Mouse (Mus musculus) E14TG2a.4 (cell line): ENCODE results near the gene 4930524B15Rik.
"Not testable (repeated sequence)": the region's sequence is repeated elsewhere in the genome, so short reads cannot be mapped to it uniquely, and the experiment has no call there.

ENCODE experiments used
- H3K27me3 ChIP-seq: 2 replicates; pipeline ENCODE4 v1.6.1; 2014; ENCODE audit warnings: low read length, control low read depth; ENCODE audit not compliant: insufficient read depth
- H3K36me3 ChIP-seq: 2 replicates; pipeline ENCODE4 v1.6.1; 2014; ENCODE audit warnings: low read length, control low read depth; ENCODE audit not compliant: insufficient read depth
- H3K4me1 ChIP-seq: replicated peaks from 2 replicates; pipeline ENCODE4 v1.6.1; 2014; ENCODE audit warnings: low read depth, low read length, control low read depth
- H3K4me3 ChIP-seq: replicated peaks from 2 replicates; pipeline ENCODE4 v1.5.1; 2014; ENCODE audit warnings: mild to moderate bottlenecking, low read length
- H3K9me3 ChIP-seq: 2 replicates; pipeline ENCODE4 v1.6.1; 2014; ENCODE audit warnings: low read length, control low read depth
- CTCF ChIP-seq: conservative IDR thresholded peaks from 2 replicates; pipeline ENCODE4 v1.5.1; 2014; ENCODE audit warnings: low read length
- NANOG ChIP-seq: IDR thresholded peaks from 2 replicates; pipeline ENCODE4 v1.6.1; 2014; ENCODE audit warnings: borderline replicate concordance, low read length, mixed read lengths
- POU5F1 ChIP-seq: IDR thresholded peaks from 2 replicates; pipeline ENCODE4 v1.6.1; 2014; ENCODE audit warnings: low read length, borderline replicate concordance

4930524B15Rik gene

DNA sequence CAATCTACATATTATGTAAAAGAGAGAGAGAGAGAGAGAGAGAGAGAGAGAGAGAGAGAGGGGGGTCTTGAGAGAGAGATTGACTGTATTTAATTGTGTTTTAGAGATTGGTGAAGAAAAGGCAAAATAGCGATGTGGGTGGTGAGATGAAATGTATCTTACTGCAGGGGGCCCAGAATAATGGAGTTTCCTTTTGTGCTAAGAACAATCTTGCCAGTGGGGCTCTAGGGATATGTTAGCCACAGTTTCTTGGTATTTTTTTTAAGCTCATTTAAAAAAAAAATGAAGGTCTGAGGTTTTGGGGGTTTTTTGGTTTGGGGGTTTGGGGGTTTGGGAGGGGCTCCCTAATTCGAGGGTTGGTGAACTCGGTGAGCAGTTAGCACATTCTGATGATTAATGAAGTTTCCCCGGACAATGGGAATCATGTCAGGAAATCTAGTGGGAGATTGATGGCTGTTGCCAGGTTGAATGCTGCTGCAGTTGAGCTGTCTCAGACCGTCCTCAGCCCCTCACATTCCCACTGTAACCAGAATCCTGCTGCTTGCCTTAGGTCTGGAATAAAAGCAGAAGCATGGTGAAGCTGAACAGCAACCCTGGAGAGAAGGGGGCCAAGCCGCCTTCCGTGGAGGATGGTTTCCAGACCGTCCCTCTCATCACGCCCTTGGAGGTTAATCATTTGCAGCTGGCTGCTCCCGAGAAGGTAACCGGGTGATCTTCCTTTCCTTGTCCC is 36.0 kb downstream of the 4930524B15Rik start:
- 0 out of 2 replicates have a peak, but pooled peaks cover 3% of the 10 kb centered on the region for H3K27me3 ChIP-seq
- peaks cover 54% of the 10 kb centered on the region for H3K4me1 ChIP-seq
- H3K36me3 ChIP-seq: no peaks in the 10 kb centered on the region
- H3K4me3 ChIP-seq: no peak overlapping the region
- H3K9me3 ChIP-seq: no peaks in the 10 kb centered on the region
- TF ChIP-seq NANOG (no peak), POU5F1 (no peak), CTCF (no peak)

DNA sequence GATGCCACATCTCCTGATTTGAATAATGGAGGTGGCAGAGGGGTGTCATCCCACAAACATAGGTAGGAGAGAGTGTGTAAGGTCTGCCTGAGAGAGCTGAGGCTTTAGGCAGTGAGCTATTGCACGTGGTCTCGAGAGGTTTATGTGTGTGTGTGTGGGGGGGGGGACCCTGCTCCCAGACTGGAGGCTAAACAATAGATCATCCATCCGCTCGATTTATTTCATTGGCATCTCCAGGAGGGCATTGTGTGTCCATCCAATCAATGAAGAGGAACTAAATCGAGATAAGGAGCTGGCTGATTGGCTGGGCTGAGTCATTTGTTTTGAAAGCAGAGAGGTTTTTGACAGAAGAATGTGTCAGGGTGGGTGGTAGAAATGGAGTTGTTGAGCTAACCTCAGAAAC is 37.3 kb downstream of the 4930524B15Rik start:
- TF ChIP-seq POU5F1 (no peak), CTCF (no peak), NANOG (no peak)
- peaks cover 51% of the 10 kb centered on the region for H3K4me1 ChIP-seq
- H3K9me3 ChIP-seq: peaks cover 8% of the 10 kb centered on the region
- H3K4me3 ChIP-seq: no peak overlapping the region
- 0 out of 2 replicates have a peak, but pooled peaks cover 3% of the 10 kb centered on the region for H3K27me3 ChIP-seq
- no peaks in the 10 kb centered on the region for H3K36me3 ChIP-seq

- peaks cover 41% of the 10 kb centered on the region for H3K4me1 ChIP-seq
- not testable (repeated sequence) for H3K9me3 ChIP-seq, H3K27me3 ChIP-seq
These were observed 42.7 kb downstream of the 4930524B15Rik start for GRCm38 (mm10) chr11:32008049-32008448.

GRCm38 (mm10) chr11:32008852-32009251 is 43.5 kb downstream of the 4930524B15Rik start:
- no peak for TF ChIP-seq CTCF
- TF ChIP-seq POU5F1: no peak
- TF ChIP-seq NANOG: no peak
- Histone ChIP-seq H3K4me1 (peaks cover 35% of the 10 kb centered on the region), H3K9me3 (peaks cover 8% of the 10 kb centered on the region), H3K36me3 (no peaks in the 10 kb centered on the region), H3K27me3 (no peaks in the 10 kb centered on the region; the same call in 1 of the 2 replicates), H3K4me3 (no peak overlapping the region)

More at GRCm38 (mm10) chr11:32008049-32008448, 42.7 kb downstream of the 4930524B15Rik start:
- not testable (repeated sequence) for H3K4me3 ChIP-seq, H3K36me3 ChIP-seq

- TF ChIP-seq CTCF (no peak), NANOG (peak; percentile 89)
- no peak overlapping the region for H3K4me3 ChIP-seq
These were observed 44.7 kb downstream of the 4930524B15Rik start for GRCm38 (mm10) chr11:32009961-32010662.

DNA sequence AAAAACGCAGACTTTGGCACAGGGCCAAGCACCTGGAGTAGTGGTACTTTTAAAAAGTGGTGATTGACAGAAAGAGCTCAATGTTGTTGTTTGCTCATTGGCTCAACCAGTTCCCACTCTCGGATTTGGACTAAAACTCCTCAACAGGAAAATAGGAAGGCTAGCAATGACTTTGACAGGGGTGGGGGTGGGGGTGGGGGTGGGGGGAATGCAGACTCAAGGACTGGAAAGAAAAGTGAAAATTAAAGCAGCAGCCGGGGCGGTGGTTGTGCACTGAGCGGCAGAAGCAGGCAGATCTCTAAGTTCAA is 45.2 kb downstream of the 4930524B15Rik start:
- H3K9me3 ChIP-seq: peaks cover 8% of the 10 kb centered on the region
- no peaks in the 10 kb centered on the region; the same call in 1 of the 2 replicates for H3K27me3 ChIP-seq
- no peak overlapping the region for H3K4me3 ChIP-seq
- no peaks in the 10 kb centered on the region for H3K36me3 ChIP-seq
- peaks cover 35% of the 10 kb centered on the region for H3K4me1 ChIP-seq
- TF ChIP-seq NANOG (no peak), POU5F1 (no peak), CTCF (no peak)

More at GRCm38 (mm10) chr11:32009961-32010662, 44.7 kb downstream of the 4930524B15Rik start:
- Histone ChIP-seq H3K4me1 (peaks cover 35% of the 10 kb centered on the region), H3K9me3 (peaks cover 8% of the 10 kb centered on the region), H3K36me3 (no peaks in the 10 kb centered on the region), H3K27me3 (no peaks in the 10 kb centered on the region; the same call in 1 of the 2 replicates)

GRCm38 (mm10) chr11:32011867-32012603 is 46.6 kb downstream of the 4930524B15Rik start:
- H3K27me3 ChIP-seq: no peaks in the 10 kb centered on the region; the same call in 1 of the 2 replicates
- H3K4me1 ChIP-seq: peaks cover 35% of the 10 kb centered on the region
- TF ChIP-seq NANOG (no peak), CTCF (no peak), POU5F1 (no peak)
- H3K36me3 ChIP-seq: no peaks in the 10 kb centered on the region
- peaks cover 3% of the 10 kb centered on the region; the same call in 1 of the 2 replicates for H3K9me3 ChIP-seq
- no peak overlapping the region for H3K4me3 ChIP-seq

GRCm38 (mm10) chr11:32013014-32013427 is 47.6 kb downstream of the 4930524B15Rik start:
- Histone ChIP-seq H3K4me3 (no peak overlapping the region), H3K4me1 (peaks cover 30% of the 10 kb centered on the region), H3K27me3 (no peaks in the 10 kb centered on the region; the same call in 1 of the 2 replicates), H3K9me3 (no peaks in the 10 kb centered on the region), H3K36me3 (no peaks in the 10 kb centered on the region)
- TF ChIP-seq NANOG (no peak), POU5F1 (no peak), CTCF (no peak)
